Mouse (Mus musculus) megakaryocyte progenitor cell, adult 5-6 weeks (primary cell): ENCODE measurements around the gene Ppp6r2. TPM values are rescaled to one million over a fixed set of nuclear protein-coding genes. Genes with fewer than 3 reads are reported as not detected.
A peak's percentile ranks its signal among the peaks of the same experiment; 100 is the strongest.

ENCODE experiments used
- ATAC-seq: replicated peaks from 2 replicates; pipeline ENCODE4 v1.8.0; 2016; ENCODE audit warnings: mild to moderate bottlenecking, moderate TSS enrichment, inconsistent platforms; ENCODE audit not compliant: poor library complexity
- total RNA-seq, 2 experiments: library from RNA; stranded (forward) in 1 of 2; stranded (reverse) in 1 of 2; fragments of 157-497, 149-512 nt in 1 of 2; fragments of 200-1000 nt in 1 of 2; gene quantifications; 2 replicates each; pipeline versions ENCODE4 v1.2.3 to v1.2.4; 2015 to 2017

Gene Ppp6r2
- total RNA-seq, 2 experiments from 2014 or later: 11.2 to 11.8 TPM

DNA sequence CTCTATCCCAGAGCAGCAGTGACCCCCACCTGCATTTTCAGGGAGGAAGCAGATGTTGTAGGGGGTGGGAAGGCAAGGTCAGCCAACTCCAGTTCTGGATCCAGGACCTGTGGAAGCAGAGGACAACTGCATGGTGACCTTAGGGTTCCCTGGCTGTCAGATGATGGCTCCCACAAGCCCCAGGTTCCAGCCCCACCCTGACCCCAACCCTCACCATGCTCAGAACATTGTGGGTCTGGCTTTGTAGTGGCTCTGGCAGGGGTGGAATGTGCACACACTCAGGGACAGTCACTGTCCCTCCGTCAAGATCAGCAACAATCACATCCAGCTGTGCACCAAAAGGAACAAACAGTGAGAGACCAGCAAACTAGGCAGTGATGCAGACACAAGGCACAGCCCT, 94.6 kb downstream of the Ppp6r2 start:
- no peak for ATAC-seq

DNA sequence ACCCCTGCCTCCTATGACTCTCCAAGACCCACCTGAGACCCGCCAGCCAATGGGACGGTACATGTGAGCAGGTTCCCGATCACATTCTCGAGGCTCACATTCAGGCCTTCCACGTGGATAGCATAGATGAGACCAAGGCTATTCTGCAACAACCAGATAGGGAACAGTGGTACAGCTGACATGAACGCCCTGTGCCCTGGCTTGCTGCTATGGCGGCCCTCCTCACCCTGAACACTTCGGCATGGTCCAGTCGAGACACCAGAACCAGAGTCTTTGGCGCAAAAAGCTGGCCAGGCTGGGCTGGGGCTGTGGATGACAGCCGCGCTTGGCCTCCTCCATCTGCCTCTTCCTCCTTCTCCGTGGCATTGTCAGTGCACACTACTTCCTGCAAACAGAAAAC, 96.1 kb downstream of the Ppp6r2 start:
- no peak for ATAC-seq

DNA sequence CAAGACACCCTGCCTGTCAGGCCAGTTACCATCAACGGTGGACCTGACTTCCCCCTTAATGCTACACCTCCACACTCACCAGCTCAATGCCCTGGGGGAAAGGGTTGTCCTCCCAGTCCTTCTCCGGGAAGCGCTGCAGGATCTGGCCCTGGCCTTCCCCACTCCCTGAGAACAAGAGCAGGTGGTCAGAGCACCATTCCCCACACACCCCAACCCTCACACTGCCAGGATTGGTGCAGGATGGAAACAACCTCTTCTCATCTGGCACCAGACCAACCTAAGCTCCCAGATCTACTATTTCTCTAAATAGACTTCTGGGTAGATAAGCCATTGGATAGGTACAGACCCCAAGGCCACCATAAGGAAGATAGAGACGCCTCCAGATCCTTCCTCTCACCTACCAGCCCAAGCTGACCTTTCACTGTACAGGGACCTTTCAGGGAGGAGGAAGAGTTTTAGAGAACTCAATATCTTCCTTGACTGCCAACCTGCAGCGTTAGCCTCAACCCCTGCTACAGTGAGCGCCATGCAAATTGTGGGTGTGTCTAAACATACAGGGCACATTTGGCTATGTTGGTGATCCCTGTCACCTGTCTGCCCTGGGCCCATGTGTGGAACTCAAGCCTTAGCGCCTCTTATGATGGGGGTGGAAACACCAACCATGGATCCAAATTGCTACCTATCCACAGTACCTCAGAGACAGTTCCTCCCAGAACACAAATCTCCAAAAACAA, 97.2 kb downstream of the Ppp6r2 start:
- no peak for ATAC-seq

- ATAC-seq: peak; percentile 64
Measured at GRCm38 (mm10) chr15:89309962-89310498, 98.7 kb downstream of the Ppp6r2 start.

- ATAC-seq: no peak
Measured at GRCm38 (mm10) chr15:89313359-89313758, 102.0 kb downstream of the Ppp6r2 start.

GRCm38 (mm10) chr15:89314107-89314506, 102.8 kb downstream of the Ppp6r2 start:
- no peak for ATAC-seq

GRCm38 (mm10) chr15:89314511-89315189, 103.3 kb downstream of the Ppp6r2 start:
- ATAC-seq: no peak

DNA sequence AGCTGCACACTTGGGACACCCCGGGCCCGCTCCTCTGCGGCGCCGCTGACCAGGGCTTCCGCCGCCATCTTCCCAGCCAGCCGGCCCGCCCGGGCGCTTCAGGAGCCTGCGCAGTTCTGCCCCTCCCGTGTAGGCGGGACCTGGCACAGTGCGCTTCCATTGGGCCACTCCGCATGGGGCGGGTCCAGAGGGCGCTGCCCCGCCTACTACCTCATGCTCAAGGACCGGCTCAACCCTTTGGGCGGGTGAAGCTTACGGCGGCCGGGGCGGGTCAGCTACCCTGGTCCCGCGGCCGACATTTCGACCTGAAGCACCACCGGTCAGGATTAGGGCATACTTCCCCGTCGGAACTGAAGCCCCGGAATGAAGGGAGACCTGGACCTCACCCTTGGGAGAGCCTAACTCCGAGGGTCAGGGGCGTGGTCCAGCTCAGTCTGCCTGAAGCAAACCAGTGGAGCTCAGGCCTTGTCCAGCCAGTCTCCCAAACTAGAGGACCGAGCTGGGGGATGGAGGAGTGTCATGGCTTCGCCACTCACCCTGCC, 103.9 kb downstream of the Ppp6r2 start, which contains the start of gene Sbf1:
Sbf1 (minus strand) TSS at position 122 of the 542 bp plus-strand sequence.
- ATAC-seq: peak; percentile 94

DNA sequence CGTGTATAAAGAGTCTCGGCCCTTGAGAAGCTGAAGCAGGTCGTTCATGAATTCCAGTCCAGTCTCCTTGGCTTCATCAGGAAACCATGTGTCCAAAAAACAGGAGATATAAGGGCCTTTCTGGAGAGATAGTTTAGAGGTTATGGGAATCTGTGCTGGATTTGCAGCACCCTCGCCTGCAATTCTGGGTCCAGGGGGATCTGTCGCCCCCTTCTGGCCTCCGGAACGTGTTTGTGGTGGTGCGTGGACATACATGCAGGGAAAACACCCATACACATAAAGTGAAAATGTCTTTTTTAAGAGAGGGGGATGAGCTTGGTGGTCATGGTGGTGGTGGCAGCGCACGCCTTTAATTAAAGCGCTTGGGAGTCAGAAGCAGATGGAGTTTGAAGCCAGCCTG, 104.8 kb downstream of the Ppp6r2 start:
- 0 out of 2 replicates have a peak, but pooled peaks have one; percentile 24 for ATAC-seq

- peak; percentile 75 for ATAC-seq
Measured at GRCm38 (mm10) chr15:89321264-89321663, 109.9 kb downstream of the Ppp6r2 start.

DNA sequence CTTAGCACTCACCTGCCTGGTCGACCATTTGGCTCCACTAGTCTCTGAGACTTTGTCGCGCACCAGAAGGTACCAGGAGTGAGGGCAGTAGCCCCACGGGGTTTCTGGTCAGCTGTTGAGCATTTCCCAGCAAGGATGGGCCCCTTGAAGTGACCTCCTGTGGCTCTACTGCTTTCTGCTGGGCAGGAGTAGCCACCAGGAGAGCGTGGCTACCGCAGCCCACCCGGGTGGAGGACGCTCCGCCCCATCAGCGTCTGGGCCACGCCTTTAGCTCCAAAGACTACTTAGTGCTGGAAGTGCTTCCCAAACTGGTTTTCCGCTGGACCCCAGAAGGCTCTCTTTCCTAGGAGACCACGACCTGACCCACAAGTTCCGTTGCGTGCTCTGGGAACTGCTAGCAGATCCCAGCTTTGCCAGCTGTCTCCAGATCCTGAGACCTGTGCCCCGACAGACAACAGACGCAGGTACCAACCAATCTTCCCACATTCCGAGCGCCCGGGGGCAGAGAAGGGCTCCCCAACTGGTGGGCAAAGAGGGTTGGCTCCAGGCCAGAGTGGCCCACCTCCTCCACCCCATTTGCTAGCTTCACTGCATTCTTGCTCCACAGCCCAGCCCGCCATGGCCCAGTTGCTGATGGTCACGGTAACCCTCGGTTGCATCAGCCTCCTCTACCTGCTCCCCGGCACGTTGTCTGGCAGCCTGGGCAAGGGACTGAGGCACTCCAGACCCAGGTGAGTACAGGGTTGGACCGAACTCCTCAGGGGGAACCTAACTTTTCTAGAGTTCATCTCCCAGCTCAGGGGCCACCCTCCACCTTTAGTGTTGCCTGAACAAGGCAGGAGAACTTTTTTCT, 111.5 kb downstream of the Ppp6r2 start, which contains the start of gene Adm2:
Adm2 (plus strand) TSS at position 51 of the 853 bp plus-strand sequence.
- no peak for ATAC-seq

GRCm38 (mm10) chr15:89323656-89324055, 112.3 kb downstream of the Ppp6r2 start:
- 0 out of 2 replicates have a peak, but pooled peaks have one; percentile 27 for ATAC-seq

GRCm38 (mm10) chr15:89326441-89326840, 115.1 kb downstream of the Ppp6r2 start:
- no peak for ATAC-seq

DNA sequence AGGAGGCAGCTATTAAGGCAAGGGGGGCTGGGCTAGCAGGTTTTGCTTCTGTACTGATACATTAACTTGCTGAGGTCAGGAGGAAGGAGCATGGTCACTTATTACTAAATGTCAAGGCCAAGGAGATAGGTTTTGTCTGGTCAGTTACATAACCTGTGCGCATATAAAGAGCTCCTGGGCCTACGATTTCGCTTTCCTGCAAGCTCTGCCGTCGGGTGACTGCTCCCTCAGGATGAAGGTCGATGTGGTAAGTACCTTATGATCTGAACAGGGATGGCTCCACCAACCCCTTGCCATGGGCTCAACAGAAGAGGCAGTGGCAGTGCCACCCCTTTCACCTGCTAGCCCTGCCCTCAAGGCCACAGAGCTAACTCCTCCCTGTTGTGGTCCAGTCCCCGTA, 122.9 kb downstream of the Ppp6r2 start, which contains the start of gene Miox:
Miox (plus strand) TSS at position 128 of the 400 bp plus-strand sequence.
- no peak for ATAC-seq

GRCm38 (mm10) chr15:89334774-89335537, 123.6 kb downstream of the Ppp6r2 start:
- no peak for ATAC-seq

- no peak for ATAC-seq
Measured at GRCm38 (mm10) chr15:89336422-89336821, 125.1 kb downstream of the Ppp6r2 start.
